Mouse (Mus musculus) midbrain, postnatal 0 days (tissue): ENCODE measurements around the gene Dclk1. TPM values are rescaled to one million over a fixed set of nuclear protein-coding genes. Genes with fewer than 3 reads are reported as not detected.

Source experiments
- ATAC-seq: fragments of 200-750 bp; cut with Nextera tagmentation; 2 replicates; pipeline ENCODE4 v1.8.0; 2017; ENCODE audit warnings: moderate number of reproducible peaks, mild to moderate bottlenecking, moderate TSS enrichment, moderate library complexity; ENCODE audit not compliant: low FRiP score
- DNase-seq: peaks from one replicate; pipeline ENCODE4 v3.0.0-alpha.2; 2015; ENCODE audit warnings: low spot score
- H3K27ac ChIP-seq: fragments of 300-500 bp; sonication (generic); 2 replicates; pipeline ENCODE4 v1.5.1; 2014; ENCODE audit warnings: low read depth, mild to moderate bottlenecking, low read length, mixed read lengths
- H3K27me3 ChIP-seq: fragments of 300-500 bp; sonication (generic); 2 replicates; pipeline ENCODE4 v1.6.1; 2014; ENCODE audit warnings: low read length, control low read depth, mixed read lengths; ENCODE audit not compliant: insufficient read depth
- H3K36me3 ChIP-seq: fragments of 300-500 bp; sonication (generic); 2 replicates; pipeline ENCODE4 v1.6.1; 2014; ENCODE audit warnings: low read length, control low read depth, mixed read lengths; ENCODE audit not compliant: insufficient read depth
- H3K4me1 ChIP-seq: fragments of 300-500 bp; sonication (generic); 2 replicates; pipeline ENCODE4 v1.6.1; 2014; ENCODE audit warnings: mild to moderate bottlenecking, control low read depth, antibody characterized with exemption, low read length, mixed read lengths; ENCODE audit not compliant: insufficient read depth
- H3K4me2 ChIP-seq: fragments of 300-500 bp; sonication (generic); 2 replicates; pipeline ENCODE4 v1.6.1; 2014; ENCODE audit warnings: low read depth, mild to moderate bottlenecking, low read length, mixed read lengths; ENCODE audit not compliant: poor library complexity, severe bottlenecking
- H3K4me3 ChIP-seq: fragments of 300-500 bp; sonication (generic); 2 replicates; pipeline ENCODE4 v1.5.1; 2014; ENCODE audit warnings: low read depth, mild to moderate bottlenecking, low read length, moderate library complexity
- H3K9ac ChIP-seq: fragments of 300-500 bp; sonication (generic); replicated peaks from 2 replicates; pipeline ENCODE4 v1.6.1; 2014; ENCODE audit warnings: mild to moderate bottlenecking, low read length, moderate library complexity, mixed read lengths; ENCODE audit not compliant: poor library complexity, severe bottlenecking
- H3K9me3 ChIP-seq: fragments of 300-500 bp; sonication (generic); 2 replicates; pipeline ENCODE4 v1.6.1; 2016; ENCODE audit warnings: low read length, control low read depth
- CTCF ChIP-seq: IDR thresholded peaks from 2 replicates; pipeline ENCODE4 v1.5.1; 2016; ENCODE audit warnings: antibody characterized with exemption, mild to moderate bottlenecking
- WGBS: fragments of 180-500 bp; shearing (Covaris S2); extraction: QIAGEN DNeasy Blood & Tissue Kit; methylation state at CpG from one replicate; pipeline ENCODE4 v1.1.7; 2014; 5-methylcytosine and 5-hydroxymethylcytosine counted together
- polyA plus RNA-seq: library from polyadenylated mRNA; unstranded; fragments of >200 nt; fragmentation: Nextera tagmentation; extraction: Ambion mirVana; gene quantifications from 2 replicates; pipeline ENCODE4 v1.2.1, GENCODE M21; 2015
- total RNA-seq: library from RNA; depleted of rRNA; stranded (reverse); fragments of >200 nt; gene quantifications from 2 replicates; pipeline ENCODE4 v1.2.3, GENCODE M21; 2014

Dclk1 gene
- total and polyA plus RNA-seq, 2 experiments from 2014 or later = 219 to 307 TPM

DNA sequence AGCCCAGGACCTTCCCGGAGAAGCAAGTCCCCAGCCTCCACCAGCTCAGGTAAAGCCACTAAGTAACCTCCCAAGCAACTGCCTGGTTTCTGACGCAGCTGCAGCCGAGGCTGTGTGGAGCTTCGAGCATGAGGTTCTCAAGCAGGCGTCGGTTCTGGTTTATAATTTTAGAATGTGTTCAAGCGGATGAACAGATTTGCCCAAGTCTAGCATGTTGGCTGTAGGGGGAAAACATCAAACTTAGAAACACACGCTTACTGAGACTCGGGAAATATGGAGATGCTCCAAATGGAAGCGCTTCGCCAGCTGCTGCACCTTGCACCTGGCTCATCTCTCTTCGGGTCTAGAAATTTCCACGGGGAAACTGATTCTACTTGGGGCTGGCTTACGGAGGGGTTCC lies 208.9 kb downstream of the Dclk1 start:
- no peak overlapping the region for H3K27ac ChIP-seq
- no peak overlapping the region for H3K9ac ChIP-seq
- no peak for ATAC-seq
- no peaks in the 10 kb centered on the region for H3K27me3 ChIP-seq
- H3K4me1 ChIP-seq = no peaks in the 10 kb centered on the region; the same call in 1 of the 2 replicates
- H3K36me3 ChIP-seq = no peaks in the 10 kb centered on the region
- no peak for TF ChIP-seq CTCF
- no peak overlapping the region for H3K4me2 ChIP-seq
- WGBS = 94% methylated on average over 14 of the region's 14 CpGs
- no peak for DNase-seq
- no peaks in the 10 kb centered on the region for H3K9me3 ChIP-seq
- H3K4me3 ChIP-seq = no peak overlapping the region

DNA sequence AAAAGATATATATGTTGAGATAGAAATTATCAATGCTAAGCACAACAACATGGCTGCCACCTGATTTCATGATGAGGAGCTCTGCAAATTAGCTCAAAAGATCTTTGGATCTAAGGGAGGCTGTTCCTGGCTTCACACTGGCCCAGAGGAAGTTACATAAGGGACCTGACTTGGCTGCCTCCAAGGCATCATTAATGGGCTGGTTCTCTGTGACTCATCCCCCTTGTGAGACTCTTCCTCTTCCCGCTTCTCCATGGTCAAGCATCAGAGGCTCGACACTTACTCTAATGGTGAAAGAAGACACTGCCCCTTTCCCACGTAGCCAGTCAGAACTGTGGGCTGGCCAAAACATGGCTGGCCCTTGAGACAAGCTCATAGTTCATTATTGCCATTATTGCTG lies 209.7 kb downstream of the Dclk1 start:
- Histone ChIP-seq H3K27ac (no peak overlapping the region), H3K27me3 (no peaks in the 10 kb centered on the region), H3K9ac (no peak overlapping the region), H3K4me3 (no peak overlapping the region), H3K4me2 (no peak overlapping the region), H3K9me3 (no peaks in the 10 kb centered on the region), H3K4me1 (no peaks in the 10 kb centered on the region; the same call in 1 of the 2 replicates), H3K36me3 (no peaks in the 10 kb centered on the region)
- no peak for DNase-seq
- no peak for ATAC-seq
- 74% methylated on average over 3 of the region's 3 CpGs for WGBS
- TF ChIP-seq CTCF = no peak

DNA sequence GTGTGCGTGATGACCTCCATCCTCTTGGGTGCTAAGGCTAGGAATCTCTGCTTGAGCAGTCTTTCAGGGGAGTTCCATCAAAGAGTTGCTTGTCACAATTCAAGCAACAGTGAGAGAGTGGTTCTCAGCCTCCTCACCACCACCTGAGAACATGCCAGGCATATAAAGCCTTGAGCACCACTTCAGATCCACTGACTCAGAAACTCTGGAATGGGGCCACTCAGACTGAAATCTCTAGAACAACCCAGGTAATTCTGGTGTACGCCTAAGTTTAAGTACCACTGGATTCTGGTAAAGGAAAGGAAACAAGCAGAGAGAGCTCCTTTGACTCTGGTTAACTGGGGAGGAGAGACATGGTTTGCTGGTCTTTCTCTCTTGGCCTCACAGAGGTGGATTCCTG lies 210.3 kb downstream of the Dclk1 start:
- DNase-seq (no peak), ATAC-seq (no peak)
- no peak overlapping the region for H3K27ac ChIP-seq
- no peaks in the 10 kb centered on the region for H3K36me3 ChIP-seq
- TF ChIP-seq CTCF = no peak
- H3K9ac ChIP-seq = no peak overlapping the region
- H3K4me2 ChIP-seq = no peak overlapping the region
- H3K4me1 ChIP-seq = no peaks in the 10 kb centered on the region
- H3K27me3 ChIP-seq = no peaks in the 10 kb centered on the region
- H3K9me3 ChIP-seq = no peaks in the 10 kb centered on the region
- 96% methylated on average over 2 of the region's 2 CpGs for WGBS
- H3K4me3 ChIP-seq = no peak overlapping the region

DNA sequence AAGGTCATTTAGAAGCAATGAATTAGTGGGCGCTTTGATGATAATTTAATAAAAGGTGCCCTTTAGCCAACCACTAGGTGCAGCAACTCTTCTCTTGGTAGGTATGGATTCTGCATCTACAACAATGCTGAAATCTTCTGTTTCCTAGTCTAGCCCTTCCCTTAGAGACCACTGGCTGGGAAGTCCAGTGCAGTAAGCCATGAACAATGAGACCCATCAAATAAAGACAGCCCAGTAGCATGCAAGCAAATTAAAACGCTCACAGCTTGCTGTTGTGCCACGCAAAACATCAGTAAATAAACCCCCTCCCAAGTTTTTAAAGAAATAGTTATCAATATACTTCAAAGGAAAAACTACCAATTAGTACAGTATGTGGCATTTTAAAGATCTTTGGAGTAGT lies 218.9 kb downstream of the Dclk1 start:
- Histone ChIP-seq H3K36me3 (no peaks in the 10 kb centered on the region), H3K27ac (peak overlapping the region; percentile 87; the same call in 1 of the 2 replicates), H3K4me1 (peaks cover 19% of the 10 kb centered on the region; the same call in 1 of the 2 replicates), H3K9me3 (no peaks in the 10 kb centered on the region), H3K27me3 (no peaks in the 10 kb centered on the region), H3K4me3 (peak overlapping the region; percentile 35), H3K9ac (no peak overlapping the region), H3K4me2 (peak overlapping the region; percentile 58)
- TF ChIP-seq CTCF = no peak; the same call in 1 of the 2 replicates
- ATAC-seq (no peak), DNase-seq (no peak)
- 41% methylated on average over 3 of the region's 3 CpGs for WGBS

DNA sequence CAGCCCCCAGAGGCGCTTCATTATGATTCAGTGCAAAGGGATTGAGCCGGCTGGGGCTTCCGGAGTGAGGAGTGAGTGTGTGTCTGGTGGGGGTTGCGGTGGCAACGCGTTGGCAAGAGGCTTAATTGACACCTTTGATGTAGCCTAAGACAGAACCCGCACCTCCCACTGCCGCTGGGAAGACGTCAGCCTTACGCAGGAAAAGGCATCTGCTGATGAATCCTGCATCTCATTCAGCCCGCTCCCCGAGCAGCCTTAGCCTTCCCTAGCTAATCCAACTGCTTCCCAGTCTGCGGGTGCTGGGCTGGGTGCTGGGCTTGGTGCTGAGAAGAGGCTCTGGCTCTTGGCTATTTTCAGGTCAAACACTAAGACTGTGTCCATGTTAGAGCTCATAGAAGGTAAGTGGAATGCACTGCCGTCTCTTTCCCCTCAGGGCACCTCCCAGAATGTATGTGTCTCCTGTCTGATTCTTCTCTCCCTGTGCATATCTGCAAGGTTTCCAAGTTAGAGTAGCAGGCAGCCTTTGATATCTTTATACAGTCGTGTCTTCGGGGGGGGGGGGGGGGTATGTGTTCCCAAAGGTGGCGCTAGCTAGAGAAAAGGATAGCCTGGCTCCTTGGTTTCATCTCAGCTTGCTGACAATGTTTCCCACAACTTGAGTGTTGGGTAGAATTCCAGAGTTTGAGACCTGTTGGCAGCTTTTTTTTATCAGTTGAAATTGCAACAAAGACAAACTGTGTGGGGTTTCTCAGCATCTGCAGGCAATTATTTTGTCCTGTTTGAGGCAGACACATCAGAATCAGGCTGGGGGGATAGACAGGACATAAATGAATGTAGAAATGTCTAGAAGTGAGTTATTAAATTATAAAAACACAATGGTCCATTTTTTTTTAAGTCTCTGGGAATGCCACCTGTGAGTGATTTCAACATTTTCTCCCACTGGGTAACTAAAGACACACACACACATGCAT lies 219.8 kb downstream of the Dclk1 start:
- Histone ChIP-seq H3K4me3 (peak overlapping the region; percentile 35), H3K36me3 (no peaks in the 10 kb centered on the region), H3K27ac (peak overlapping the region; percentile 87), H3K9ac (peak overlapping the region; percentile 55), H3K9me3 (no peaks in the 10 kb centered on the region), H3K4me2 (peak overlapping the region; percentile 58), H3K4me1 (peaks cover 19% of the 10 kb centered on the region; the same call in 1 of the 2 replicates), H3K27me3 (no peaks in the 10 kb centered on the region)
- ATAC-seq (peak; percentile 93), DNase-seq (peak; percentile 90)
- peak; percentile 3; the same call in 1 of the 2 replicates for TF ChIP-seq CTCF
- under 1% methylated on average over 17 of the region's 17 CpGs for WGBS
